Mouse (Mus musculus) spleen, adult 2 months (tissue): ENCODE measurements around the gene Spata13.

ENCODE experiments used
- CTCF ChIP-seq: fragments of 200-500 bp; IDR thresholded peaks from 2 replicates; pipeline ENCODE4 v1.5.1; 2011; ENCODE audit warnings: mild to moderate bottlenecking, inconsistent platforms; ENCODE audit not compliant: insufficient read depth, insufficient read length, insufficient replicate concordance; ENCODE audit errors: extremely low read depth
- POLR2A ChIP-seq: fragments of 200-500 bp; IDR thresholded peaks from 2 replicates; pipeline ENCODE4 v1.6.1; 2011; ENCODE audit warnings: low read depth, low read length, inconsistent platforms

DNA sequence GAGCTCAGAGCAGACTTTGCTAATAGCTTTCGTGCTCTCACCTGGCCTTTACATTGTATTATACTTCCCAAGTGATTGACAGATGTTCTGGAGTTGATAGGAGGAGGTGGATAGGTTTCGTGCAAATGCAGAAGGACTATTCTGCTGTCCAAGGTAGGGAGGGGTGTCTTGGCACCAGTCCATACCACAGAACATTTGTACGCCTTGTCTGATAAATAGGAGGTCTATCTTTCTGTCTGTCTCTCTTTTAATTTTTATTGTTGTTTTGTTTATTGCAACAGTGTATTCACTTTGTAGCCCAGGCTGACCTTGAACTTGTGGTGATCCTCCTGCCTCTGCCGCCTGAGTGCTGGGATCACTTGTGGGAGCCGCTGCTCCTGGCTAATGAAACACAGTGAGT lies 163.8 kb downstream of the Spata13 start:
- no peak for TF ChIP-seq CTCF
- no peak for TF ChIP-seq POLR2A
